Mouse (Mus musculus) lung, adult 18-20 months (tissue): ENCODE measurements around the gene Zdhhc1.

ENCODE experiments used
- DNase-seq, 2 experiments: peaks; one replicate each; pipeline ENCODE4 v3.0.0; 2022; ENCODE audit warnings: mixed read lengths in 2 of 2

Gene Zdhhc1

DNA sequence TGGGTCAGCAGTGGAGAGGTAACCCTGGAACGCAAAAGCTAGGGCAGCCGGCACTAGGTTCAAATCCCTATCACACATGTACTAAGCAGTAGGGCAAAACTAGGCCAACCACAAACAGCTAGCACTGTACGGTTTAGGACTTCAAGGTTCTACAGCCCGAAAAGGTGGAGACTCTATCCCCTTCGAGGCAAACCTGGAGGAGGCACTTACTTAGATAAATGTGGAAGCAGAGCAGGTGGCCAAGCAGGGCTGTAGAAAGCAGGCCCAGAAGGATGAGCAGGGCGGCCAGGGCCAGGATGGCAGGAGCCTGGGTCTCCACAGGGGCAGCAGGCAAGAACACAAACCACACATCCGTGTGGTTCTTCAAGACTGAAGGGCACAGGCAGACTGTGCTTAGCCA, 20.5 kb downstream of the Zdhhc1 start:
- no peak for DNase-seq

DNA sequence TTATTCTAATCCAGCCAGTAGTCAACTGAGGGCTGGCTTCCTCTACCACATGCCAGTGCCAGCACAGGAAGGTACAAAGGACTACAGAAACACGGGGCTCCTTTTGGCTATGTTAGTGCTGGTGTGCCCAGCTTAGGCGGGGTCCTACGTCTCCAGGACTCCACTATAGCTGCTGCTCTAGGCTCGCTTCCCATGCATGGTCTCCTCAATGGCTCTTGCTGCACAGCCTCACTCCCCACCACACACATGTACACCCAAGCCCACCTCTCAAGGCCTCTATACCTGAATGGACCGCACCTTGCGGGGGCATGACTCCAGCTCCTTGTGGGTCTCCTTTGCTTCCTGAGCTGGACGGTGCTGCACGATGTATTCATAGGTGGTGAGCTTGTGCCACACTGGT, 21.0 kb downstream of the Zdhhc1 start:
- no peak for DNase-seq

GRCm38 (mm10) chr8:105475254-105475653, 21.4 kb downstream of the Zdhhc1 start:
- DNase-seq = no peak

- no peak for DNase-seq
Observed at GRCm38 (mm10) chr8:105474680-105475079, 22.0 kb downstream of the Zdhhc1 start.

DNA sequence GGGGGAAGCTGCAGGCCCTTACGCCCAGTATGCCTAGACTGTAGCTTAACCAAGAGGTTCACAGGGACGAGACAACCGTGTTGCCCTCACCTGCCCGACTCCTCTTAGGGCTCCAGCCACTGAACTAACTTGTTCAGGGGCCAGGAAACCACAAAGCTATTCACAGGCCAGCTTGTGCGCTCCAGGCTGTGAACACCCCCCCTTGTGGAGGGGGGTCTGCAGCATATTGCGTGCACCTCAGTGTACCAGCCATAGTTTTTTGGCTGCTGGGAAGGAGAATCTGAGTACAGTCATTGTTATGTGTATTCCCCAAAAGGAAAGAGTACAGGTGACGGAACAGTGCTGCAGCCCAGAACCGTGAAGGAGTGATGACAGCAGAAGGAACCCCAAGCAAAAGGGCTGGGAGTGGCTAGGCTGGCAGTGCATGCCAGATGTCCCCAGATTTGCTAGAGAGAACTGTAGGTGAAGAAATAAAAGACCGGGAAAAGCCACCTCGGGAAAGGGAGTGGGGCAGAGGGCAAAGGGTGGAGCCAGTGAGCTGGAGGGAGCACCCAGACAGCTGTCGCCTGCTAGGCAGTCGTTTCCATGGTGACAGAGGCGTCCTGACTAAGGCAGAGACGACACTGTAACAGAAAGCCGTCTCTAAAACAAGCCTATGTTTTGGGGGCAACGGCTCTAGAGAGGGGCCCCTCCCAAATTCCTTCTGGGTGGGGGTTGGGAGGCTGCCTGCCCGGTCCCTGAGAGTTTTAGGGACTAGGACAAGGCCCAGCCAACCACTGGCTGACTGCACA, 22.7 kb downstream of the Zdhhc1 start:
- peak; percentile 77 to 87 for DNase-seq

DNA sequence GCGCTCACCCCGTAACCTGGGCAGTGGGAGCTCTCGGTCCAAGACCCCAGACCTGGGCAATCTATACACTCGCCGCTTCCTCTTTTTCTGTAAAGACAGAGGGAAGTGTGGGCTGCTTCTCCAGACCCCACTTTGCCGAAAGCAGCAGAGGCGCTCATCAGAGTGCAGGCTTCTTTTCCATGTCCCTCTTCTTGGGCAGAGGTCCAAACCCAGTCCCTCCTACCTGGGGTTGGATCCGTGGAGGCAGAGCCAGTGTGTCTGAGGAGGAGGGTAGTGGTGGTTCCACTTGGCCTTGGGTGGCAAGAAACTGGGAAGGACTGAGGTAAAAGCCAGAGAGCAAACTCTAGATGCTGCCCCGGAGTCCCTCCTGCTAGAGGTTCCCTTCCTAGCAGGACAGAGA, 23.7 kb downstream of the Zdhhc1 start:
- no peak for DNase-seq

GRCm38 (mm10) chr8:105472414-105472932, 24.2 kb downstream of the Zdhhc1 start:
- DNase-seq = no peak

DNA sequence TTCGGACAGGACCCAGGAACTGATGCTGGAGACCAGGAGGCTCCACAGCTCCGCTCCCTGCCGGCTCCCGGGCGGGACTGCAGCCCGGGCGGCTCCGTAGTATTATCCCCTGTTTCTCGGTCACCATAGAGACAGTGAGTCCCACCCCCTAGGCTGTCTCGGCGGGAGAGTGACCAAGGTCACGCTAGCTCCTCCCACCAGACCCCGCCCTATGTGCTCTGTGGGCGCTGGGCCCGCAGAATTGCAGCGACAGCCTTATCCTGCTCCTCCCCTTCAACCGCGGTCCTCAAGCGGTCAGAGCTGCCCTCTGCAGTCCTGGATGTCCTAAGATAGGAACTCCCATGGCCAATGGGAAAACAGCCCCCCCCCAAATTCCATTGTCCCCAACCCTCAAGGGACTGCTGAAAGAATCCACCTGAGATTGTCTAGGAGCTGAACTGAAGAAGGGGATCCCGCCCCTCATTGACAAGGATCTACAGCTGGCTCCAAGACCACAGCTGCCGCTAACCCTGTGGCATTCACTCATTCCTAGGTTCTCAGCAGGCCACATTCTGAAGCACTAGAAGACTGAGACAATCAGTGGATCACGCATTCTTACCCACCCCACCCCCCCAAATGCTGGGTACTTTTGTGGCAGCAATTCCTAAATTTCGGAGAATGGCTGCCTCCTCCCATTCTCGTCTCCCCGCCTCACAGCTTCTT, 25.2 kb downstream of the Zdhhc1 start, which contains the start of gene Tppp3:
Tppp3 (minus strand) TSS at position 213 of the 702 bp plus-strand sequence.
- DNase-seq = peak; percentile 97 to 99

- DNase-seq = no peak
Observed at GRCm38 (mm10) chr8:105470681-105471313, 25.9 kb downstream of the Zdhhc1 start.

GRCm38 (mm10) chr8:105470262-105470661, 26.4 kb downstream of the Zdhhc1 start:
- DNase-seq = no peak

GRCm38 (mm10) chr8:105469816-105470215, 26.9 kb downstream of the Zdhhc1 start:
- DNase-seq = no peak

DNA sequence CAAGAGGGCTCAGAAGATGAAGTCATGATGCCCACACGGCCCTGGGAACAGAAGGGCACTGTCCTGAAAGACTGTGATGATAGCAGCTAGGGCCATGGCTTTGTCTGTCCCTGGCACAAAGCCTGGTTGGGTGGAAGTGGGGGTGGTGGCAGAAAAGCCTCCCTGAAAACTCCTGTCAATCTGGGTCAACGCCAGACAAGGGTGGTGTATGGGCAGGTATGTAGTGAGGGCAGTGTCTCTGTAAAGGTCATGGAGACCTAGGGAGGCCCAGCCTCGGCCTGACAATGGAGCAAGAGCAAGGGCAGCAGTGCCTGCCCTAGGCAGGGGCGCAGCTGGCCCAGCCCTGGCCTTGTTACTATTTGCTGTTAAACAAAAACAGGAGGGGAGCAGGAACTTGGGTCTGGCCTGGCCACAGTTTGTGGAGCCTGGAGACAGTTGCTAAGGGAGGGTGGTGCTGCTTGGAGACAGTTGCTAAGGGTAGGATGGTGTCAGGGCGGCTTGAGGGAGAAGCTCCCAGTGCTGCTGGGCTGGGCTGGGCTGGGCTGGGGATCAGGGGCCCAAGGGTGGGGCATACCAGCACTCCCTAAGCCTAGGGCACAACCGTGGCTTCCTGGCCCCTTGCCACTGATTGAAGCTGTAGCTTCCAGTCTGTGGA, 27.5 kb downstream of the Zdhhc1 start:
- DNase-seq = peak; percentile 83 to 90

- DNase-seq = no peak
Observed at GRCm38 (mm10) chr8:105468002-105468720, 28.5 kb downstream of the Zdhhc1 start.

- DNase-seq = no peak
Observed at GRCm38 (mm10) chr8:105467396-105467985, 29.2 kb downstream of the Zdhhc1 start.

GRCm38 (mm10) chr8:105466700-105467291, 29.9 kb downstream of the Zdhhc1 start:
- DNase-seq = no peak

DNA sequence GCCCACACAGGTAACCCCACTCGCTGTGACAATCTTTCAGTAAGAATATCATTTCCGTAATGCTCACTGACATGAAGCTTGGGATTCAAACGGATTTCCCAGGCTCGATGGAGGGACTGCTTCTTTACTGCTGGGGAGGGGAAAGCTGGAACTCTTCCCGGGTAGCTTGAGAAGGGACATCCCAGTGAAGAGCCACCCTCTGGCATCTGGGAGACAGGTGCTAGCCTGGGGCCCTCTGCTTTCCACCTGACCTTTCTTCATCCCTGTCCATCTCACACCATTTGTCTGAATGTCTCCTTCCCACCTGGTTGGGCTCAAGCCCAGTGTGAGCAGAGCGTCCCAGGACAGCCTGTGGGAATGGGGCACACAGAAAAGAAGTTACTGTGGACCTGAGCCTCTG, 30.5 kb downstream of the Zdhhc1 start:
- DNase-seq = no peak

GRCm38 (mm10) chr8:105464595-105464994, 32.1 kb downstream of the Zdhhc1 start:
- no peak for DNase-seq

DNA sequence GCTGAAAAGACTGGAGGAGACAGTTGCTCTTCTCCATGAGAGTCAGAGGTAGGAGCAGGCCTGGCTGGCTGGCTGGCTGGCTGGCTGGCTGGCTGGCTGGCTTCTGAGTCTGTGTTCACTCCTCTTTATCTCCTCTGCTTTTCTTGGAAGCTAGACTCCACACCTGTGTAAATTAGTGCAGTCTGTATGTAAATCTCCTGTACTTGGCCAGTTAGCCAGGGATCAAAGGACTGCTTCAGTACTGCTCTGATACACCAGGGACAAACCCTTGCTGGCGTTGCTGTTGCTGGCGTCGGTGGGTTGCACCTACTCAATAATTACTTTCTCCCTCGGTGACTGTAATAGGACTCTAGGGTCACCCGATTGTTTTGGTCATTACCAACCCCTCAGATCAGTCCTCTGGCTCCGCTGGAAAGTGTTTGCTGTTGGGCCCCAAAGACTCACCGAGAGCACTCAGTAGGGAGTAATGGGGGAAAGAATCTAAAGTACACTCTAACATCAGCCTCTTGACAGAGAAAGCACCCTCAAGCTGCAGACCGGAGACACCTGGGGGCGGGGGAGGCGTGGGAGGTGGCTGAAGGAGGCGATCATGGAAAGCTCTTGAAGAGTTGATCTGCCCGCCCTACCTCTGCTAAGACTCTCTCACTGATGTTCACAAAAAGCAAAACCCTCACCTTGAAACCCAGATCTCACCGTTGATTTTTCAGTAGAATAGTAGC, 35.5 kb downstream of the Zdhhc1 start:
- peak; percentile 78 to 81 for DNase-seq

DNA sequence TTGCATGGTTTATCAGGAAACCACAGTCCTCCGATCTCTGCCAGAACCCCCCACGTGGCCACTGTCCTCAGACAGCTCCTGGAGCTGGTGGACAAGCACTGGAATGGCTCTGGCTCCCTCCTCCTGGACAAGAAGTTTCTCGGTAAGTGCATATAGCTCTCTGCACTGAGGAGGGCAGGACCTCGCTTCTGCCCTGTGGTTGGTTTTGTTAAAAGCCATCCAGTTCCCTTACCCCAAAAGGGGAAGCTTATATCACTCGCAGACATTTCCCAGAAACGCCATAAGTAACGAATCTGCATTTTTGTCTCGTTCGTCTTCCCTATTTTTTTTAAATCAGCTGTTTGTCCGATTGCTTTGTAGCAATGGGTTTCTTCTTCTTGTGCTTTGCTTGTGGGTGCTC, 41.5 kb downstream of the Zdhhc1 start:
- DNase-seq = no peak

DNA sequence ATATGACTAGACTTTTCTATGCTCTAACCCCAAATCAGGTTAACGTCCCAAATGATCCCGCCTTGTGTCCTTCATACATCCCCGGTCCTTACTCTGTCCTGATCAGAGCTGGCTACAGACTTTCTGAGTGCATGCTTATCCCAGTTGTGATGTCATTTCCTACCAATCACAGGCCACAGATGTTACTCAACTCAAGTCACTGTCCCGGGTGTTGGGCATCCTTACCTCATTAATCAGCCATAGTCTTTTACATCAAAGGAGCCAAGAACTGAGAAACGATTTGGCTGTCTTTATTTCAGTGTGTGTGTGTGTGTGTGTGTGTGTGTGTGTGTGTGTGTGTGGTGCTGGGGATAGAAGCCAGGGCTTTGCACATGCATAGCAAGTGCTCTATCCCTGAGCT, 42.6 kb downstream of the Zdhhc1 start:
- no peak for DNase-seq

- no peak for DNase-seq
Observed at GRCm38 (mm10) chr8:105453296-105453695, 43.4 kb downstream of the Zdhhc1 start.
